Mouse (Mus musculus) erythroid progenitor cell, adult 5-6 weeks (primary cell): ENCODE measurements around the gene Plxna2. TPM values are rescaled to one million over a fixed set of nuclear protein-coding genes. Genes with fewer than 3 reads are reported as not detected.

ENCODE experiments used
- ATAC-seq: replicated peaks from 2 replicates; pipeline ENCODE4 v1.8.0; 2016; ENCODE audit warnings: moderate number of reproducible peaks, mild to moderate bottlenecking, moderate TSS enrichment, inconsistent platforms; ENCODE audit not compliant: poor library complexity, low FRiP score, severe bottlenecking
- total RNA-seq, 2 experiments: library from RNA; stranded (forward) in 1 of 2; stranded (reverse) in 1 of 2; fragments of 150-400 nt in 1 of 2; fragments of 186-747, 209-891 nt in 1 of 2; gene quantifications; 2 replicates each; pipeline versions ENCODE4 v1.2.3 to v1.2.4; 2015 to 2017; ENCODE audit warnings: low replicate concordance in 2 of 2

Gene Plxna2
- total RNA-seq, 2 experiments from 2014 or later = 0.84 to 1.4 TPM

GRCm38 (mm10) chr1:194693488-194693887, 75.5 kb downstream of the Plxna2 start:
- ATAC-seq = no peak

GRCm38 (mm10) chr1:194694805-194695204, 76.8 kb downstream of the Plxna2 start:
- 0 out of 2 replicates have a peak, but pooled peaks have one; percentile 27 for ATAC-seq

- ATAC-seq = no peak
These were observed 79.4 kb downstream of the Plxna2 start for GRCm38 (mm10) chr1:194697439-194697838.

- no peak for ATAC-seq
These were observed 81.3 kb downstream of the Plxna2 start for GRCm38 (mm10) chr1:194699321-194699720.

GRCm38 (mm10) chr1:194703235-194703634, 85.2 kb downstream of the Plxna2 start:
- no peak for ATAC-seq

GRCm38 (mm10) chr1:194704171-194704855, 86.3 kb downstream of the Plxna2 start:
- no peak for ATAC-seq

GRCm38 (mm10) chr1:194706566-194706965, 88.5 kb downstream of the Plxna2 start:
- ATAC-seq = no peak

- no peak for ATAC-seq
These were observed 94.4 kb downstream of the Plxna2 start for GRCm38 (mm10) chr1:194712373-194712772.

GRCm38 (mm10) chr1:194714138-194715031, 96.4 kb downstream of the Plxna2 start:
- ATAC-seq = no peak

- ATAC-seq = no peak
These were observed 99.4 kb downstream of the Plxna2 start for GRCm38 (mm10) chr1:194717451-194717874.

GRCm38 (mm10) chr1:194720406-194720805, 102.4 kb downstream of the Plxna2 start:
- no peak for ATAC-seq

GRCm38 (mm10) chr1:194721260-194721659, 103.2 kb downstream of the Plxna2 start:
- ATAC-seq = no peak

- ATAC-seq = no peak
These were observed 104.3 kb downstream of the Plxna2 start for GRCm38 (mm10) chr1:194722329-194722728.

- no peak for ATAC-seq
These were observed 116.8 kb downstream of the Plxna2 start for GRCm38 (mm10) chr1:194734836-194735235.

- ATAC-seq = no peak
These were observed 121.9 kb downstream of the Plxna2 start for GRCm38 (mm10) chr1:194739894-194740293.

GRCm38 (mm10) chr1:194742901-194743422, 124.9 kb downstream of the Plxna2 start:
- ATAC-seq = no peak

GRCm38 (mm10) chr1:194745177-194745934, 127.3 kb downstream of the Plxna2 start:
- no peak for ATAC-seq

GRCm38 (mm10) chr1:194746332-194747249, 128.6 kb downstream of the Plxna2 start:
- ATAC-seq = no peak

- ATAC-seq = no peak
These were observed 129.2 kb downstream of the Plxna2 start for GRCm38 (mm10) chr1:194747258-194747657.
